Mouse (Mus musculus): Measurements from ENCODE around the gene Zbtb42. TPM values are rescaled to one million over a fixed set of nuclear protein-coding genes. Genes with fewer than 3 reads are reported as not detected.

Gene Zbtb42
- total RNA-seq, 2 experiments from 2014 or later: 0.62 to 1.9 TPM

DNA sequence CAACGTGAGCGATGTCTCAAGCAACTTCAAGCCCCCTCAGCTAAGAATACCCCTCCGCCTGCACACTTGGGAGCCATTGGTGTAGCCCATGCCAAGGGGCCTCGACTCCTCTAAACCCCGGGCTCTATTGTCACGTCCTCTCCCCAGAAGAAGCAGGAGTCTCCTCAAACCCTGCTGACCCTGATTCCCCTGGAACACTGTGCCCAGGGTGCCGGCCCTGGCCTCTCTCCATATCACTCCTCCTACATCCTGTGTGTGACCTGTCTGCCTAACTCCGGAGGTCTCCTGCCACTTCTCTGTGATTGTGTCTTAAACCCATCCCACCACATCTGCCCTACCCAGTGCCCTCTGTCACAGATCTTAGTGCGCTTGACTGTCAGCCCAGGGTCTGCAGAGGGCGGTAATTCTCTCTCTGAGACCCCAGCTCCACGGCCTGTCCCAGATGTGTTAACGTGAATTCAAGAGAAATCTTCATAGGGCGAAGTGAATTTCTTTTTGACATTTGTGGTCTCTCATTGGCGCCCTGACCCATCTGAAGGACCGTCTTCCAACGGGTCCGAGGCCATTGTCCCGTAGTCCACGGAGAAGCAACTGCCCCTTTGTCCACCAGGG, 579 bp upstream of the Zbtb42 start:
- DNase-seq: no peak
- intact Hi-C loops (cut with DNase I): no loop called here

DNA sequence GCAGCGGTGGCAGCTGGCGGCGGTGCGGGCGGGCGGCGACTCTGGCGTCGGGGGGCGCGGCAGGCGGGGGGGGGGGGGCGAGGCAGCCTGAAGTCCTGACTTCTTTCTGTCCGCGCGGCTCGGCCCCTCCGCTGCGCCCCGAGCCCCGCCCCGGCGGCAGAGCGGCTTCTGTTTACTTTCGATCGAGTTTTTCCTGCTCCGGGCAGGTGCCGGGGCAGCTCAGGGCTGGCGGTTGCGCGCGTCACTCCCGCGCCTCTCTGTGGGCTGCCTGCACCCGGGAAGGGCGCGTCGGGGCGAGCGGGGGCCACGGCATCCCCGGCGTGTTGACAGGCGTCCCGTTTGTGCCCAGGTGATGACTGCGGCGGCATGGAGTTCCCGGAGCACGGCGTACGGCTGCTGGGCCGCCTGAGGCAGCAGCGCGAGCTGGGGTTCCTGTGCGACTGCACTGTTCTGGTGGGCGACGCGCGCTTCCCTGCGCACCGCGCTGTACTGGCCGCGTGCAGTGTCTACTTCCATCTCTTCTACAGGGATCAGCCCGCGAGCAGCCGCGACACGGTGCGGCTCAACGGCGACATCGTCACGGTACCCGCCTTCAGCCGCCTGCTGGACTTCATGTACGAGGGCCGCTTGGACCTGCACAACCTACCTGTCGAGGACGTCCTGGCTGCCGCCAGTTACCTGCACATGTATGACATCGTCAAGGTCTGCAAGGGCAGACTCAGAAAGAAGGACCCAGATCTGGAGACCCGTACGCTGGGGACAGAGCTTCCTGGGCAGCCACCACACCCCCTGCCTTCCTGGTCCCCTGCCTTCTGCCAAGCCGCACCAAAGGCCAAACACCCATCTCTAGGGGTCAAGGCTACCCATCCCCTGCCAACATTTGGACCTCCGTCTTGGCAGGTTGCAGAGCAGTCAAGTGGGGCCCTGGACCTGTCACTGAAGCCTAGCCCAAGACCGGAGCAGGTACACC, 684 bp downstream of the Zbtb42 start:
- no peak for DNase-seq
- intact Hi-C loops (cut with DNase I): no loop called here

- intact Hi-C loops (cut with DNase I): no loop called here
- DNase-seq: peak; percentile 68
These were observed 4.7 kb downstream of the Zbtb42 start for GRCm38 (mm10) chr12:112683351-112683750.

DNA sequence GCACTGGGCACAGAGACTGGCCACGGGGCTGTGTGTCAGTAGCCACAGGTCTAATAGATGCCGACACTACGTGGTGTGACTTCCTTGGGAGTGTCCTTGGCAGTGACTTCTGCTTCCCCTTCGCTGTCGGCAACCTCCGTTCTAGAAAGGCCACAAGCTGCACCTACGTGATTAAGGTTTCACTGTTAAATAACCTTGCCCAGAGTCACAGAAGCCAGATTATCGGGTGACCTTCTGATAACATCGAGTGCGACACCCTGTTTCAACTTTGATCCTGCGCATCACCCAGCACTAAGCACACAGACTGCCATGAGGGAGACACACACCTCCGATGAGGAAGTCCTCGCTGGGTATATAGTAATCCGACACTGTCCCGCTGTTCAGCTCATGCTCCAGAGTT, 9.8 kb downstream of the Zbtb42 start:
- no peak for DNase-seq
- intact Hi-C loops (cut with DNase I): no loop called here

DNA sequence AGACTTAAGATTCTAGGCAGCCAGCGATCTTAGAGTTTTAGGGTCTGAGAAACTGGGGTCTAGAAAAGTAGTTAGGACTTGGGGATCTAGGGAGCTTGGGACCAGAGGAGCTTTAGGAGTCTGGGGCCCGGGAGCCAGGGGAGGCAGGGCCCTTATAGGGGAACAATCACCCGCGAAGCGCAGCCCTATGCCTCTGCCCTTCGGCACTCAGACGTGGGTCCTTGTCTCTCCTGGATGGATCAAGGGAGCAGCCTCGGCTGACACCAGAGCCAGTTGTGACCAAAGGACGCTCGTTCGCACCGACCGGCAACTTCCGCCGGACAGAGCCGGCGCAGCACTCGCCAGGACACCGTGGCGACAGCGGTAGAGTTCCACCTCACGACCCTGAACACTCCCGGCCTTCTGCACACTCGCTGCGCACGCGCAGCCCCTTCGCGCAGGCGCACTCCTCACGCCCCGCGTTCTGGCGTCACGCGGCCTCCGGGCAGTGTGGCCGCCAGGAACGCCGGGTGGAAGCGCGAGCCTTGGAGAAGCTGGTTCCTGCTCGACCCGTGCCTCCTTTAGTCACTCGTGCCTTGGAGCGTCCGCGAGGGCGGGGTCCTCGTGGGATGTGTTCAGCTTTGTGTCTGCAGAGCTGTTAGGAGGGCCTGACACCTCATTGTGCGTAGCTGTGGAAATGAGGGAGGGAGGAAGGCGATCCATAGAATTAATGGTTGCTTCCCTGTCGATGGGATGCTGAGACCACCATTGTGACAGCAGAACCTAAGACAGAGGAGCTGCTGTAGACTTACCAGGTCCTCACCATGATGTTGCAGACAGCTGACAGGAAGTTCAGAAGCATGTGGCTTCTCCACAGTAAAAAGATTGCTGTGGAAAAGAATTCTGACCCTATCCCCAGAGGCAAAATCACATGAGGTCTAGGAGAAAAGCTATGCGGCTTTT, 14.8 kb downstream of the Zbtb42 start:
- intact Hi-C loops (cut with DNase I): no loop called here
- peak; percentile 96 for DNase-seq

- DNase-seq: no peak
- intact Hi-C loops (cut with DNase I): no loop called here
These were observed 15.5 kb downstream of the Zbtb42 start for GRCm38 (mm10) chr12:112694127-112694475.

- intact Hi-C loops (cut with DNase I): no loop called here
- no peak for DNase-seq
These were observed 18.3 kb downstream of the Zbtb42 start for GRCm38 (mm10) chr12:112696806-112697425.

- intact Hi-C loops (cut with DNase I): no loop called here
- DNase-seq: no peak
These were observed 21.9 kb downstream of the Zbtb42 start for GRCm38 (mm10) chr12:112700522-112700921.

- DNase-seq: no peak
- intact Hi-C loops (cut with DNase I): no loop called here
These were observed 24.0 kb downstream of the Zbtb42 start for GRCm38 (mm10) chr12:112702374-112703320.

DNA sequence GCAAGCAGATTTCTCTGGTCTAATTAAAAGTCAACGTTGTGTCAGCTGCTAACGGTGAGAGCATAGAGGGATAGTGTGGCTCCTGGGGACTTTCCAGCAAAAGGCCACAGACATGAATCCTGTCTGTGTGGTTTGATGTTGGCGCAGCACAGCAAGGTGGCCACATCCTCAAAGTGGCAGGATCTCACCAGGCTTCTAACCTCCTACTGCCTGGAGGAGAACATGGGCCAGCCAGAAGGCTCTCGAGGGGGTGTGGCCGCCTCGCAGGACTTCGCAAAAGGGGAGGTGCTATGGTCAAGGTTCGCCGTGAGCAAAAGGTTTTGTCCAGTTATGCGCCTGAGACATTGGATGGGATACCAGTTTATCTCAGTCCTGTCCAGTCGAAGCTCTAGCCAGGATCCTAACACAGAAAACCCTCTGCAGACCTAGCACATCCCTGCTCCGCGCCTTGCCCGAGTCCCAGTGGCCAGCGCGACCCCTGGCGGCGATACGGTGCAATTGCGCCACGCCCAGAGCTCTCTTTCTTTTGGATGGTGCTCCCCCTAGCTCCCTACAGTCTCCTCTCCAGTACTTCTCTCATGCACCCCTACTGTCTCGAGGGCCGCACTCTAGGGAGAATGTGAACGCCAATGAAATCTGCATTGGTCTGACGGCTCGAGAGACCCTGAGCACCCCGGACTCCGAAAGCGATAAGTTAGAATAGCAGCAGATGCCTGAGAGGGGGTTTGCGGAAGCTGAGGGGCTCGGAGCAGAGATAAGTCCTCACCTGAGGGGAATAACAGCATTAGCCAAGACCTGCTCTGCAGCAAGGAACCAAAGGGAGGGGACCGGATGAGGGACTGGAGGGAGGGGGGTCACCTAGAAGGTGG, 28.3 kb downstream of the Zbtb42 start:
- DNase-seq: peak; percentile 90
- intact Hi-C loops (cut with DNase I): loop anchor here (5.0 kb wide), 1 partner anchor 45 kb away; no protein-coding TSS in a partner anchor

DNA sequence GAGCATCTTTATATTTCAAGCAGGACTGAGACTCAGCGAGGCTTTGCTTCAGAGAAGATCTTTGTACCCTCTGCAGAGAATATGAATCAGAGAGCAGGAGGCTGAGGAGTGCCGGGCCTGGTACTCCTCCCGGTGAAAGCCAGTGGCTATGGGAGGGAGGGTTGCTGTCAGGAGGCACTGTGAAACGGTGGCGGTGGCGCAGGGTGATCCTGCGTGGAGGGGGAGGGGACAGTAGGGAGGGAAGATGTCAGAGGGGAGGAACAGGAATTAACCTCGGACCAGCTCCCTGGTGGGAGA, 28.9 kb downstream of the Zbtb42 start:
- no peak for DNase-seq
- intact Hi-C loops (cut with DNase I): loop anchor here (5.0 kb wide), 1 partner anchor 45 kb away; no protein-coding TSS in a partner anchor

DNA sequence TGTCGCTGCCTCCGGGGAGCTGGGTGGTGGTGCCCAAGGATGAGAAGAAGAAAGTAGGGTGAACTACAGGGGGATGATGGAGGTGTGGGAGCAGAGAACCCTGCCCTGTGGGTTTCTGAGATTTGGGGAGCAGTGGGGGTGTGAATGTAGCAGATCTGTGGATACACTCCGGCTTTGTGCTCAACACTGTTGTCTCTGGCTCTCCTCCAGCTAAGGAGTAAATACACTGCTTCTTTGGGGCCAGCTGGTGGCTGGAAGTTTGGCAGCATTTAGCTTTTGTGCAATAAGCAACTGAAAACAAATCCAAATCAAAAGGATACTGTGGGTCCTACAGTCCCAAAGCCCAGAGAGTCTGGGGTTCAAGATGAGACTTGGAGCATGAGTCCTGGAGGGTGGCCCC, 35.4 kb downstream of the Zbtb42 start:
- intact Hi-C loops (cut with DNase I): no loop called here

DNA sequence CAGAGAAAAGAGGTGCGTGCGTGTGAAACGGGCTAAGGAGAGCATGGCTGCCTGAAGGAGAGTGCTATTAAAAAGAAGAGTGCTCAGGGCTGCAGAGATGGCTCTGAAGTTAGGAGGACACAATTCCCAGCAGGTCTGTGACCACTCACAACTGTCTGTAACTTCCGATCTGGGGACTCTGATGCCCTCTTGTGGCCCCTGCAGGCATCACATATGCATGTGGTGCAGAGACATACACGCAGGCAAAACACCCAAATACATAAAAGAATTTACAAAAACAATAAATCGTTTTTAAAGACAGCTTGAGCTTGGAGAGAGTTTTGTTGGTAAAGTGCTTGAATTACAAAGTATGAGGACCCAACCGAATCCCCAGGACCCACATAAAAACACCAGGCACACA, 38.5 kb downstream of the Zbtb42 start:
- intact Hi-C loops (cut with DNase I): no loop called here
- peak; percentile 66 for DNase-seq

More for the DNA sequence above, 35.4 kb downstream of the Zbtb42 start:
- no peak for DNase-seq

GRCm38 (mm10) chr12:112718995-112719394, 40.4 kb downstream of the Zbtb42 start:
- intact Hi-C loops (cut with DNase I): no loop called here
- DNase-seq: no peak

GRCm38 (mm10) chr12:112720216-112720615, 41.6 kb downstream of the Zbtb42 start, which contains the start of gene Cep170b:
Gene Cep170b (plus strand): TSS chr12:112720455.
- intact Hi-C loops (cut with DNase I): no loop called here
- no peak for DNase-seq

GRCm38 (mm10) chr12:112720890-112721423, 42.3 kb downstream of the Zbtb42 start:
- intact Hi-C loops (cut with DNase I): no loop called here
- DNase-seq: no peak

- no peak for DNase-seq
- intact Hi-C loops (cut with DNase I): no loop called here
These were observed 43.0 kb downstream of the Zbtb42 start for GRCm38 (mm10) chr12:112721424-112722239.
